Mouse (Mus musculus): ENCODE measurements around the gene Myf5. TPM values are rescaled to one million over a fixed set of nuclear protein-coding genes. Genes with fewer than 3 reads are reported as not detected.

Myf5 gene
- polyA plus RNA-seq, 1 experiment: not detected

- WGBS: 83% methylated on average over 5 of the region's 5 CpGs
- DNase-seq (ENCODE audit: low read depth, low spot score): no peak
These were observed 36.2 kb downstream of the Myf5 start for GRCm38 (mm10) chr10:107449496-107450330.

- DNase-seq (ENCODE audit: low read depth, low spot score): peak; percentile 2
These were observed 43.2 kb downstream of the Myf5 start for GRCm38 (mm10) chr10:107442781-107443180.

GRCm38 (mm10) chr10:107436967-107437366, 49.0 kb downstream of the Myf5 start:
- WGBS: 68% methylated on average over 5 of the region's 5 CpGs
- no peak for DNase-seq (ENCODE audit: low read depth, low spot score)

More at GRCm38 (mm10) chr10:107442781-107443180, 43.2 kb downstream of the Myf5 start:
- WGBS: 9% methylated on average over 4 of the region's 4 CpGs

Other genes starting within 250 kb of the Myf5 start
- gene Lin7a, start 214.4 kb downstream of the Myf5 start, polyA plus RNA-seq (2012; rRNA removed): 0.11 and 0.16 TPM in 2 replicates
- gene Myf6, start 8.6 kb upstream of the Myf5 start, polyA plus RNA-seq (2012; rRNA removed): not detected in 2 replicates
- gene Ptprq, start 233.9 kb upstream of the Myf5 start, polyA plus RNA-seq (2012; rRNA removed): 0.01 TPM in 1 of 2 replicates, not detected in the other

All from large intestine, adult 2 months (tissue).